Mouse (Mus musculus): ENCODE measurements around the gene Proser1. TPM values are rescaled to one million over a fixed set of nuclear protein-coding genes. Genes with fewer than 3 reads are reported as not detected.

Proser1 gene
- 20.9 and 21.8 TPM in 2 replicates for polyA plus RNA-seq (2014; fragmentation: Nextera tagmentation; extraction: Ambion mirVana)

- Histone ChIP-seq H3K4me2 (ENCODE audit: low read length) (peak within 1 kb of the TSS; percentile 83), H3K4me1 (ENCODE audit: control insufficient read depth, insufficient read depth, low read length) (peaks cover 23% of the 10 kb centered on the region), H3K27me3 (ENCODE audit: control insufficient read depth, insufficient read depth, low read length) (no peaks in the 10 kb centered on the region), H3K4me3 (replicated peaks; ENCODE audit: low read depth, low read length) (peak within 1 kb of the TSS; percentile 83), H3K9ac (replicated peaks; ENCODE audit: low read length) (peak within 1 kb of the TSS; percentile 88), H3K9me3 (ENCODE audit: control insufficient read depth, low read length) (no peaks in the 10 kb centered on the region), H3K36me3 (ENCODE audit: control insufficient read depth, insufficient read depth, low read length) (peaks cover 16% of the 10 kb centered on the region), H3K27ac (replicated peaks; ENCODE audit: low read depth, low read length) (peak within 1 kb of the TSS; percentile 89)
- 0% methylated on average over 51 of the region's 52 CpGs for WGBS
- ATAC-seq (ENCODE audit: low FRiP score, low TSS enrichment) = peak; percentile 99
- peak; percentile 98 for DNase-seq
These were observed at the start of gene Proser1, which contains the start of gene Nhlrc3 for GRCm38 (mm10) chr3:53463046-53463764. Gene Proser1 (plus strand): TSS chr3:53463666. Gene Nhlrc3 (minus strand): TSS chr3:53463332.

GRCm38 (mm10) chr3:53413959-53414358 lies 49.5 kb upstream of the Proser1 start:
- H3K27ac ChIP-seq (replicated peaks; ENCODE audit: low read depth, low read length) = no peak overlapping the region
- H3K27me3 ChIP-seq (ENCODE audit: control insufficient read depth, insufficient read depth, low read length) = no peaks in the 10 kb centered on the region
- H3K36me3 ChIP-seq (ENCODE audit: control insufficient read depth, insufficient read depth, low read length) = no peaks in the 10 kb centered on the region
- H3K9me3 ChIP-seq (ENCODE audit: control insufficient read depth, low read length) = no peaks in the 10 kb centered on the region
- WGBS = 73% methylated on average over 3 of the region's 3 CpGs
- no peak overlapping the region for H3K9ac ChIP-seq (replicated peaks; ENCODE audit: low read length)
- DNase-seq (no peak), ATAC-seq (ENCODE audit: low FRiP score, low TSS enrichment) (no peak)
- no peak overlapping the region for H3K4me3 ChIP-seq (replicated peaks; ENCODE audit: low read depth, low read length)
- no peak overlapping the region for H3K4me2 ChIP-seq (ENCODE audit: low read length)
- no peaks in the 10 kb centered on the region; the same call in 1 of the 2 replicates for H3K4me1 ChIP-seq (ENCODE audit: control insufficient read depth, insufficient read depth, low read length)

- H3K4me3 ChIP-seq (replicated peaks; ENCODE audit: low read depth, low read length) = no peak overlapping the region
- WGBS = 57% methylated on average over 5 of the region's 5 CpGs
- H3K4me2 ChIP-seq (ENCODE audit: low read length) = no peak overlapping the region
- H3K36me3 ChIP-seq (ENCODE audit: control insufficient read depth, insufficient read depth, low read length) = no peaks in the 10 kb centered on the region
- H3K4me1 ChIP-seq (ENCODE audit: control insufficient read depth, insufficient read depth, low read length) = no peaks in the 10 kb centered on the region; the same call in 1 of the 2 replicates
- H3K27ac ChIP-seq (replicated peaks; ENCODE audit: low read depth, low read length) = no peak overlapping the region
- DNase-seq = peak; percentile 28
- no peak overlapping the region for H3K9ac ChIP-seq (replicated peaks; ENCODE audit: low read length)
- H3K27me3 ChIP-seq (ENCODE audit: control insufficient read depth, insufficient read depth, low read length) = no peaks in the 10 kb centered on the region
- no peak for ATAC-seq (ENCODE audit: low FRiP score, low TSS enrichment)
- no peaks in the 10 kb centered on the region for H3K9me3 ChIP-seq (ENCODE audit: control insufficient read depth, low read length)
These were observed 47.4 kb upstream of the Proser1 start for GRCm38 (mm10) chr3:53416036-53416506.

- Histone ChIP-seq H3K27me3 (ENCODE audit: control insufficient read depth, insufficient read depth, low read length) (no peaks in the 10 kb centered on the region), H3K27ac (replicated peaks; ENCODE audit: low read depth, low read length) (no peak overlapping the region), H3K4me1 (ENCODE audit: control insufficient read depth, insufficient read depth, low read length) (no peaks in the 10 kb centered on the region; the same call in 1 of the 2 replicates), H3K36me3 (ENCODE audit: control insufficient read depth, insufficient read depth, low read length) (no peaks in the 10 kb centered on the region), H3K9ac (replicated peaks; ENCODE audit: low read length) (no peak overlapping the region), H3K4me2 (ENCODE audit: low read length) (no peak overlapping the region), H3K9me3 (ENCODE audit: control insufficient read depth, low read length) (no peaks in the 10 kb centered on the region), H3K4me3 (replicated peaks; ENCODE audit: low read depth, low read length) (no peak overlapping the region)
- ATAC-seq (ENCODE audit: low FRiP score, low TSS enrichment) (no peak), DNase-seq (no peak)
- 76% methylated on average over 7 of the region's 7 CpGs for WGBS
These were observed 45.8 kb upstream of the Proser1 start for GRCm38 (mm10) chr3:53417701-53418100.

- Histone ChIP-seq H3K27ac (replicated peaks; ENCODE audit: low read depth, low read length) (no peak overlapping the region), H3K4me3 (replicated peaks; ENCODE audit: low read depth, low read length) (no peak overlapping the region), H3K36me3 (ENCODE audit: control insufficient read depth, insufficient read depth, low read length) (no peaks in the 10 kb centered on the region), H3K9ac (replicated peaks; ENCODE audit: low read length) (no peak overlapping the region), H3K4me1 (ENCODE audit: control insufficient read depth, insufficient read depth, low read length) (no peaks in the 10 kb centered on the region), H3K27me3 (ENCODE audit: control insufficient read depth, insufficient read depth, low read length) (no peaks in the 10 kb centered on the region), H3K4me2 (ENCODE audit: low read length) (no peak overlapping the region), H3K9me3 (ENCODE audit: control insufficient read depth, low read length) (no peaks in the 10 kb centered on the region)
- ATAC-seq (ENCODE audit: low FRiP score, low TSS enrichment) (no peak), DNase-seq (no peak)
- WGBS = 88% methylated on average over 12 of the region's 12 CpGs
These were observed 41.8 kb upstream of the Proser1 start for GRCm38 (mm10) chr3:53421656-53422055.

GRCm38 (mm10) chr3:53422691-53423090 lies 40.8 kb upstream of the Proser1 start:
- Histone ChIP-seq H3K4me2 (ENCODE audit: low read length) (no peak overlapping the region), H3K4me3 (replicated peaks; ENCODE audit: low read depth, low read length) (no peak overlapping the region), H3K9me3 (ENCODE audit: control insufficient read depth, low read length) (no peaks in the 10 kb centered on the region), H3K9ac (replicated peaks; ENCODE audit: low read length) (no peak overlapping the region), H3K36me3 (ENCODE audit: control insufficient read depth, insufficient read depth, low read length) (no peaks in the 10 kb centered on the region), H3K27me3 (ENCODE audit: control insufficient read depth, insufficient read depth, low read length) (no peaks in the 10 kb centered on the region), H3K4me1 (ENCODE audit: control insufficient read depth, insufficient read depth, low read length) (no peaks in the 10 kb centered on the region), H3K27ac (replicated peaks; ENCODE audit: low read depth, low read length) (no peak overlapping the region)
- ATAC-seq (ENCODE audit: low FRiP score, low TSS enrichment) (no peak), DNase-seq (no peak)
- WGBS = 53% methylated on average over 1 of the region's 1 CpGs

- Histone ChIP-seq H3K9ac (replicated peaks; ENCODE audit: low read length) (no peak overlapping the region), H3K4me1 (ENCODE audit: control insufficient read depth, insufficient read depth, low read length) (no peaks in the 10 kb centered on the region), H3K4me2 (ENCODE audit: low read length) (no peak overlapping the region), H3K27ac (replicated peaks; ENCODE audit: low read depth, low read length) (no peak overlapping the region), H3K9me3 (ENCODE audit: control insufficient read depth, low read length) (no peaks in the 10 kb centered on the region), H3K4me3 (replicated peaks; ENCODE audit: low read depth, low read length) (no peak overlapping the region), H3K36me3 (ENCODE audit: control insufficient read depth, insufficient read depth, low read length) (no peaks in the 10 kb centered on the region), H3K27me3 (ENCODE audit: control insufficient read depth, insufficient read depth, low read length) (no peaks in the 10 kb centered on the region)
- DNase-seq (no peak), ATAC-seq (ENCODE audit: low FRiP score, low TSS enrichment) (no peak)
- WGBS = 88% methylated on average over 4 of the region's 4 CpGs
These were observed 39.9 kb upstream of the Proser1 start for GRCm38 (mm10) chr3:53423576-53423975.

GRCm38 (mm10) chr3:53434610-53435009 lies 28.9 kb upstream of the Proser1 start:
- 79% methylated on average over 3 of the region's 3 CpGs for WGBS
- DNase-seq (no peak), ATAC-seq (ENCODE audit: low FRiP score, low TSS enrichment) (no peak)

GRCm38 (mm10) chr3:53436550-53436949 lies 26.9 kb upstream of the Proser1 start:
- no peak overlapping the region for H3K9ac ChIP-seq (replicated peaks; ENCODE audit: low read length)
- H3K36me3 ChIP-seq (ENCODE audit: control insufficient read depth, insufficient read depth, low read length) = no peaks in the 10 kb centered on the region
- no peak for DNase-seq
- H3K4me2 ChIP-seq (ENCODE audit: low read length) = no peak overlapping the region
- 0 out of 2 replicates have a peak, but pooled peaks cover 5% of the 10 kb centered on the region for H3K4me1 ChIP-seq (ENCODE audit: control insufficient read depth, insufficient read depth, low read length)
- H3K27me3 ChIP-seq (ENCODE audit: control insufficient read depth, insufficient read depth, low read length) = no peaks in the 10 kb centered on the region
- no peaks in the 10 kb centered on the region for H3K9me3 ChIP-seq (ENCODE audit: control insufficient read depth, low read length)
- no peak overlapping the region for H3K4me3 ChIP-seq (replicated peaks; ENCODE audit: low read depth, low read length)
- ATAC-seq (ENCODE audit: low FRiP score, low TSS enrichment) = no peak
- WGBS = 78% methylated on average over 5 of the region's 5 CpGs
- H3K27ac ChIP-seq (replicated peaks; ENCODE audit: low read depth, low read length) = no peak overlapping the region

More at GRCm38 (mm10) chr3:53434610-53435009, 28.9 kb upstream of the Proser1 start:
- Histone ChIP-seq H3K36me3 (ENCODE audit: control insufficient read depth, insufficient read depth, low read length) (no peaks in the 10 kb centered on the region), H3K27ac (replicated peaks; ENCODE audit: low read depth, low read length) (no peak overlapping the region), H3K4me2 (ENCODE audit: low read length) (no peak overlapping the region), H3K9me3 (ENCODE audit: control insufficient read depth, low read length) (no peaks in the 10 kb centered on the region), H3K4me3 (replicated peaks; ENCODE audit: low read depth, low read length) (no peak overlapping the region), H3K4me1 (ENCODE audit: control insufficient read depth, insufficient read depth, low read length) (0 out of 2 replicates have a peak, but pooled peaks cover 5% of the 10 kb centered on the region), H3K27me3 (ENCODE audit: control insufficient read depth, insufficient read depth, low read length) (no peaks in the 10 kb centered on the region), H3K9ac (replicated peaks; ENCODE audit: low read length) (no peak overlapping the region)
